In the genomic region with DNA sequence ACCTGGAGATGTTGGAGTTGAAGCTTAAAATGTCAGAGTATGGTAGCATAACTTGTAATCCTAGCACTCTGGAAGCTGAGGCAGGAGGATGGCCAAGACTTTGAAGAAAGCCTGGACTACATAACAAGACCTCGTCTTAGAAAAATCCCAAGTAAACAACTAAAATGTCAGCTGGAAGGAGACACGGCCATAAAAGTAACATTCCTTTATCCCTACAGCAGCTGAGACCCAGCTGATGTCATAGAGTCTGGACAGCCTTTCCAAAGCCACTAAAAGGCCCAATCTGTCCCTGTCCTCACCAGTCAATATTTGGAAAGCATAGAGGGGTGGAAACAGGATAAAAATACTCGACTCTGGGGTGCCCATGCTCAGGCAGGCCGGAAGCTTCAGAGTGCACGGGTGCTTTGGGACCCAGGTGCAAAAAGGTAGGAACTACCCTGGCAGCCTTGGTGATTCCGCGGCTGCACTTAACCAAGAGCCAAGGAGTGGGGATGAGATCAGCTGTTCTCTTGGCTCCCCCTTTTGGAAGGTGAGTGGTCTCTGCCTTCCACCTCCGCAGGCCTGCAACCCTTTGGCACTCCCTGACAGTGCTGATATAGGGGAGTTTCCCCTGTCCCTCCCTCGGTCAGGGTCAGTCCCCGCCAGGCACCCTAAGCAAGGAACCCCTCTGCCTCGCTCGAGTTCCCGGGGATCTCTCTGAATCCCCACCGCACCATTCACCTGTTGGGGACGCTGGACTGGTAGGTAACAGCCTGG, we compare ENCODE assay signal across 8 mouse cellular contexts. TPM values are rescaled to one million over a fixed set of nuclear protein-coding genes. Genes with fewer than 3 reads are reported as not detected.
DNase-seq lines count a peak whose midpoint lies in the region; ATAC-seq and TF ChIP-seq lines count a peak whose summit lies in the region.
"Had no signal": no experiment of that assay in that cellular context is flagged by ENCODE, and none has a peak within 500 bp of the region (broad histone marks: within the 10 kb centered on the region; RNA-seq: fewer than 3 reads in every experiment).

No protein-coding gene starts in this region.

- no peak for ATAC-seq in kidney, embryonic 14.5 days (ENCODE audit: low FRiP score, low TSS enrichment)
- no peak for ATAC-seq in liver, embryonic 14.5 days (ENCODE audit: insufficient read depth)
- ATAC-seq: Patski had no signal

- no peak for DNase-seq in kidney, adult 11 months
- DNase-seq in liver, embryonic 14.5 days (ENCODE audit: low read depth in 3 of 3, low spot score in 3 of 3) = no peak
- no peak for DNase-seq in adrenal gland, adult 18-20 months (ENCODE audit: low spot score in 2 of 2)
- DNase-seq in adrenal gland, postnatal 36 days = no peak

- no peak overlapping the region for H3K9ac ChIP-seq in kidney, embryonic 14.5 days (ENCODE audit: low read depth, low read length)
- H3K9ac ChIP-seq in liver, embryonic 14.5 days (replicated peaks) = no peak overlapping the region

- no peaks in the 10 kb centered on the region for H3K9me3 ChIP-seq in kidney, embryonic 14.5 days (ENCODE audit: control insufficient read depth, low read length)
- H3K9me3 ChIP-seq in E14TG2a.4 (ENCODE audit: low read length) = no peaks in the 10 kb centered on the region
- H3K9me3 ChIP-seq in liver, embryonic 14.5 days (ENCODE audit: control insufficient read depth, low read length) = no peaks in the 10 kb centered on the region

- no peak overlapping the region for H3K27ac ChIP-seq in kidney, embryonic 14.5 days (ENCODE audit: low read depth, low read length)
- no peak overlapping the region for H3K27ac ChIP-seq in brown adipose tissue, adult 24 weeks (replicated peaks; ENCODE audit: low read depth, low read length)
- H3K27ac ChIP-seq in liver, embryonic 14.5 days = no peak overlapping the region

- no peaks in the 10 kb centered on the region for H3K36me3 ChIP-seq in kidney, embryonic 14.5 days (ENCODE audit: control insufficient read depth, insufficient read depth, low read length)
- no peaks in the 10 kb centered on the region for H3K36me3 ChIP-seq in E14TG2a.4 (ENCODE audit: insufficient read depth, low read length)
- no peaks in the 10 kb centered on the region for H3K36me3 ChIP-seq in liver, embryonic 14.5 days (replicated peaks; ENCODE audit: control insufficient read depth, insufficient read depth, low read depth)

- H3K4me2 ChIP-seq in kidney, embryonic 14.5 days (replicated peaks; ENCODE audit: low read depth, low read length) = peak overlapping the region; percentile 56; the same call in 1 of the 2 replicates
- peak overlapping the region; percentile 71 for H3K4me2 ChIP-seq in liver, embryonic 14.5 days (ENCODE audit: low read depth)

- no peak overlapping the region for H3K4me3 ChIP-seq in kidney, embryonic 14.5 days (ENCODE audit: low read length)
- peak overlapping the region; percentile 82 for H3K4me3 ChIP-seq in E14TG2a.4 (replicated peaks; ENCODE audit: low read length)
- peak overlapping the region; percentile 64; the same call in 1 of the 2 replicates for H3K4me3 ChIP-seq in brown adipose tissue, adult 24 weeks (ENCODE audit: insufficient read depth, low read depth, low read length)
- peak overlapping the region in 1 of 2 experiments; percentile 50; a peak in 1 of 4 replicates for H3K4me3 ChIP-seq in liver, embryonic 14.5 days (ENCODE audit: insufficient read depth in 1 of 2, low read depth in 2 of 2, low read length in 2 of 2)

- WGBS in kidney, embryonic 14.5 days = 12% methylated on average over 15 of the region's 15 CpGs
- WGBS in liver, embryonic 14.5 days (ENCODE audit: insufficient replicate concordance) = 25% methylated on average over 15 of the region's 15 CpGs

- TF ChIP-seq EP300 in liver, embryonic 14.5 days (IDR thresholded peaks at IDR 0.05; ENCODE audit: low read depth) = no peak

- peaks cover 25% of the 10 kb centered on the region for H3K27me3 ChIP-seq in kidney, embryonic 14.5 days (ENCODE audit: control insufficient read depth, insufficient read depth, low read length)
- H3K27me3 ChIP-seq in E14TG2a.4 (ENCODE audit: insufficient read depth, low read length) = peaks cover 61% of the 10 kb centered on the region
- peaks cover 7% of the 10 kb centered on the region for H3K27me3 ChIP-seq in liver, embryonic 14.5 days (ENCODE audit: control insufficient read depth, insufficient read depth, low read length)

- TF ChIP-seq CTCF in E14TG2a.4 (conservative IDR thresholded peaks at IDR 0.05; ENCODE audit: low read length) = no peak
- peak; percentile 18 for TF ChIP-seq CTCF in liver, embryonic 14.5 days (IDR thresholded peaks at IDR 0.05; ENCODE audit: low read depth)

- peaks cover 16% of the 10 kb centered on the region for H3K4me1 ChIP-seq in kidney, embryonic 14.5 days (ENCODE audit: control insufficient read depth, insufficient read depth, low read length)
- peaks cover 72% of the 10 kb centered on the region for H3K4me1 ChIP-seq in E14TG2a.4 (replicated peaks; ENCODE audit: low read depth, low read length)
- H3K4me1 ChIP-seq in brown adipose tissue, adult 24 weeks (ENCODE audit: control insufficient read depth, insufficient read depth, insufficient read length, low read length) = peaks cover 17% of the 10 kb centered on the region
- peaks cover 4 to 12% of the 10 kb centered on the region in 2 experiments for H3K4me1 ChIP-seq in liver, embryonic 14.5 days (replicated peaks; ENCODE audit: control insufficient read depth in 2 of 2, insufficient read depth in 2 of 2, low read length in 1 of 2)

RNA-seq across cellular contexts. Expression of a gene that starts 0.9 kb away (rescaled TPM):
- 1.3 and 2.2 TPM in 2 replicates for polyA plus RNA-seq in kidney, embryonic 14.5 days (2014; fragmentation: Nextera tagmentation; extraction: Ambion mirVana)
- polyA plus RNA-seq in brown adipose tissue, adult 24 weeks (2012; ENCODE audit: insufficient read depth, insufficient read length, missing spikeins) = 2.6 and 4.3 TPM in 2 replicates
- polyA plus RNA-seq in liver, embryonic 14.5 days (2012; rRNA removed) = 6.4 TPM in 2 replicates
- 6.7 and 7.7 TPM in 2 replicates for polyA plus RNA-seq in liver, embryonic 14.5 days (2014; fragmentation: Nextera tagmentation; extraction: Ambion mirVana)
- 10 to 100 TPM in 1 of 2 experiments, 1 to 10 TPM in 1; 8.6 to 10.2 TPM for total RNA-seq in adrenal gland, adult 18-20 months (2021)
- total RNA-seq in adrenal gland, postnatal 36 days (2021) = 1 to 10 TPM; 7.2 to 8.2 TPM

RNA-seq across cellular contexts. Expression of a gene that starts 38.8 kb away (rescaled TPM):
- polyA plus RNA-seq in kidney, embryonic 14.5 days (2014; fragmentation: Nextera tagmentation; extraction: Ambion mirVana) = 0.61 and 0.76 TPM in 2 replicates
- 0.40 and 1.9 TPM in 2 replicates for polyA plus RNA-seq in brown adipose tissue, adult 24 weeks (2012; ENCODE audit: insufficient read depth, insufficient read length, missing spikeins)
- 4.6 and 5.3 TPM in 2 replicates for polyA plus RNA-seq in liver, embryonic 14.5 days (2012; rRNA removed)
- 6.8 and 9.0 TPM in 2 replicates for polyA plus RNA-seq in liver, embryonic 14.5 days (2014; fragmentation: Nextera tagmentation; extraction: Ambion mirVana)
- total RNA-seq in adrenal gland, adult 18-20 months (2021) = under 1 TPM; 0.56 to 0.83 TPM
- under 1 TPM; 0.33 to 0.70 TPM for total RNA-seq in adrenal gland, postnatal 36 days (2021)
- polyA plus RNA-seq: Patski had no signal

RNA-seq across cellular contexts. Expression of a gene that starts 58.7 kb away (rescaled TPM):
- polyA plus RNA-seq in kidney, embryonic 14.5 days (2014; fragmentation: Nextera tagmentation; extraction: Ambion mirVana) = 2.2 and 2.8 TPM in 2 replicates
- polyA plus RNA-seq in brown adipose tissue, adult 24 weeks (2012; ENCODE audit: insufficient read depth, insufficient read length, missing spikeins) = not detected in 2 replicates
- 0.49 and 0.69 TPM in 2 replicates for polyA plus RNA-seq in liver, embryonic 14.5 days (2012; rRNA removed)
- 0.19 and 0.36 TPM in 2 replicates for polyA plus RNA-seq in liver, embryonic 14.5 days (2014; fragmentation: Nextera tagmentation; extraction: Ambion mirVana)
- total RNA-seq in adrenal gland, adult 18-20 months (2021) = 1 to 10 TPM; 2.5 to 4.5 TPM
- total RNA-seq in adrenal gland, postnatal 36 days (2021) = 1 to 10 TPM; 2.6 to 5.1 TPM
